Mouse (Mus musculus) lung, embryonic 15.5 days (tissue): ENCODE data around the gene Mon2. TPM values are rescaled to one million over a fixed set of nuclear protein-coding genes. Genes with fewer than 3 reads are reported as not detected.
"Not testable (repeated sequence)": the region's sequence is repeated elsewhere in the genome, so short reads cannot be mapped to it uniquely, and the experiment has no call there.

Experiments used
- ATAC-seq: fragments of 200-750 bp; cut with Nextera tagmentation; 2 replicates; pipeline ENCODE4 v1.8.0; 2017; ENCODE audit warnings: moderate number of reproducible peaks, borderline replicate concordance; ENCODE audit not compliant: low FRiP score, low TSS enrichment; ENCODE audit errors: extremely low read depth
- H3K27ac ChIP-seq: fragments of 300-500 bp; sonication (generic); 2 replicates; pipeline ENCODE4 v1.5.1; 2015; ENCODE audit warnings: moderate library complexity, mild to moderate bottlenecking, inconsistent platforms
- H3K27me3 ChIP-seq: fragments of 300-500 bp; sonication (generic); 2 replicates; pipeline ENCODE4 v1.6.1; 2015; ENCODE audit warnings: inconsistent platforms
- H3K36me3 ChIP-seq: fragments of 300-500 bp; sonication (generic); 2 replicates; pipeline ENCODE4 v1.6.1; 2015; ENCODE audit warnings: inconsistent platforms
- H3K4me1 ChIP-seq: fragments of 300-500 bp; sonication (generic); 2 replicates; pipeline ENCODE4 v1.6.1; 2015; ENCODE audit warnings: inconsistent platforms
- H3K4me2 ChIP-seq: fragments of 300-500 bp; sonication (generic); 2 replicates; pipeline ENCODE4 v1.6.1; 2015; ENCODE audit warnings: inconsistent platforms, mild to moderate bottlenecking, moderate library complexity
- H3K4me3 ChIP-seq: fragments of 300-500 bp; sonication (generic); 2 replicates; pipeline ENCODE4 v1.5.1; 2015; ENCODE audit warnings: mild to moderate bottlenecking, inconsistent platforms
- H3K9ac ChIP-seq: fragments of 300-500 bp; sonication (generic); 2 replicates; pipeline ENCODE4 v1.6.1; 2015; ENCODE audit warnings: inconsistent platforms
- H3K9me3 ChIP-seq: fragments of 300-500 bp; sonication (generic); 2 replicates; pipeline ENCODE4 v1.6.1; 2016; ENCODE audit warnings: inconsistent platforms
- WGBS: fragments of 180-500 bp; shearing (Covaris S2); methylation state at CpG from one replicate; pipeline ENCODE4 v1.1.7; 2015; 5-methylcytosine and 5-hydroxymethylcytosine counted together
- polyA plus RNA-seq: library from polyadenylated mRNA; unstranded; fragments of >200 nt; fragmentation: Nextera tagmentation; extraction: Ambion mirVana; gene quantifications from 2 replicates; pipeline ENCODE4 v1.2.1, GENCODE M21; 2015

Mon2 gene
- polyA plus RNA-seq, 1 experiment from 2014 or later, result 28.7 TPM

DNA sequence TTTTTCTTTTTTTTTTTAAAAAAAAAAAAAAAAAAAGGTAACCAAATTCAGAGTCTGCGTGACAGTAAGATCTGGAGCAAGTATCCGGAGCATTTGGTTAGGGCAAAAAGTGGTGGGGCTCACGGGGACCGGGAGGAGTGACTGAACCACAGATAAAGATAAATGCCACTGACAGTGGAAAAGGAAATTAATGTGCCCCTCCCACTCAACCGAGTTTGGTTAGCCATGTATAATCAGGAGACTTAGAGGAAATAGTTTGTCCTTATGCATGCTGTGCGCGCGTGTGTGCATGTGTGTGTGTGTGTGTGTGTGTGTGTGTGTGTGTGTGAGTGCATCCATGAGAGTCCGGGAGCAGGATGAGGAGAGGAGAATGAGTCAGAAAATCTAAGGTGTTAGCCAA lies 100.3 kb downstream of the Mon2 start:
- peaks cover 7% of the 10 kb centered on the region for H3K36me3 ChIP-seq
- H3K9ac ChIP-seq, result no peak overlapping the region
- H3K27ac ChIP-seq, result no peak overlapping the region
- no peaks in the 10 kb centered on the region for H3K27me3 ChIP-seq
- H3K4me2 ChIP-seq, result no peak overlapping the region
- 64% methylated on average over 9 of the region's 9 CpGs for WGBS
- no peak overlapping the region for H3K4me3 ChIP-seq
- no peaks in the 10 kb centered on the region for H3K4me1 ChIP-seq
- no peaks in the 10 kb centered on the region for H3K9me3 ChIP-seq
- no peak for ATAC-seq

- no peaks in the 10 kb centered on the region for H3K27me3 ChIP-seq
- ATAC-seq, result peak; percentile 58; the same call in 1 of the 2 replicates
- H3K9me3 ChIP-seq, result no peaks in the 10 kb centered on the region
- H3K9ac ChIP-seq, result no peak overlapping the region
- H3K4me1 ChIP-seq, result no peaks in the 10 kb centered on the region
- no peak overlapping the region for H3K27ac ChIP-seq
- no peak overlapping the region for H3K4me2 ChIP-seq
- H3K4me3 ChIP-seq, result no peak overlapping the region
- H3K36me3 ChIP-seq, result no peaks in the 10 kb centered on the region
Observed at GRCm38 (mm10) chr10:122973241-122973640, 103.1 kb downstream of the Mon2 start.

- WGBS, result 83% methylated on average over 7 of the region's 7 CpGs
- Histone ChIP-seq H3K4me2 (no peak overlapping the region), H3K9ac (no peak overlapping the region), H3K4me1 (no peaks in the 10 kb centered on the region), H3K4me3 (no peak overlapping the region), H3K36me3 (no peaks in the 10 kb centered on the region), H3K27ac (no peak overlapping the region), H3K27me3 (no peaks in the 10 kb centered on the region), H3K9me3 (no peaks in the 10 kb centered on the region)
- ATAC-seq, result no peak; the same call in 1 of the 2 replicates
Observed at GRCm38 (mm10) chr10:122970188-122970587, 106.1 kb downstream of the Mon2 start.

- H3K4me3 ChIP-seq, result no peak overlapping the region
- no peak overlapping the region for H3K27ac ChIP-seq
- H3K9me3 ChIP-seq, result no peaks in the 10 kb centered on the region
- no peak for ATAC-seq
- WGBS, result 42% methylated on average over 7 of the region's 7 CpGs
- no peak overlapping the region for H3K9ac ChIP-seq
- H3K36me3 ChIP-seq, result no peaks in the 10 kb centered on the region
- H3K4me2 ChIP-seq, result no peak overlapping the region
- H3K27me3 ChIP-seq, result 0 out of 2 replicates have a peak, but pooled peaks cover 3% of the 10 kb centered on the region
- H3K4me1 ChIP-seq, result peaks cover 13% of the 10 kb centered on the region
Observed at GRCm38 (mm10) chr10:122966421-122966820, 109.9 kb downstream of the Mon2 start.

GRCm38 (mm10) chr10:122965650-122966049 lies 110.7 kb downstream of the Mon2 start:
- H3K4me3 ChIP-seq, H3K36me3 ChIP-seq, H3K9me3 ChIP-seq, ATAC-seq, H3K4me2 ChIP-seq, H3K9ac ChIP-seq, H3K27ac ChIP-seq, H3K27me3 ChIP-seq: not testable (repeated sequence)
- 98% methylated on average over 5 of the region's 5 CpGs for WGBS
- peaks cover 21% of the 10 kb centered on the region for H3K4me1 ChIP-seq

DNA sequence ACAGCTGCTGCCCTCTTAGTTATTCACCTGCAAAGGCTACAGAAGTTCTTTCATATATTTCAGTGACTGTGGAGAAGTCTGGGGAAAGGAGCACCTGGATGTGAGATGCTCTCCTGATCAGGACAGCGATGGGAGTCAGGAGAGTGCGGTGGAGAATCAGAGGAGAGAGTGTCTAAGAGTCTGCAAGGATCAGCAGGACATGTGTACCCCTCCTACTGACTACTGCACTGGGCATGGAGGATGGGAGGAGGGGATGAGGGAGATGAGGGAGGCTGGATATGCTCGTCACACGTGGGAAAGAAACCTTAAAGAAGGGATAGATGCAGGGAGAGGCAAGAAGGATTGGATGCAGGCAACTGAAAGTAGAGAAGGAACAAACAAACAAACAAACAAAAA lies 112.1 kb downstream of the Mon2 start:
- Histone ChIP-seq H3K9me3 (no peaks in the 10 kb centered on the region), H3K4me1 (peaks cover 23% of the 10 kb centered on the region), H3K9ac (no peak overlapping the region), H3K4me3 (no peak overlapping the region), H3K27me3 (0 out of 2 replicates have a peak, but pooled peaks cover 3% of the 10 kb centered on the region), H3K27ac (no peak overlapping the region), H3K36me3 (no peaks in the 10 kb centered on the region), H3K4me2 (peak overlapping the region; percentile 42)
- 44% methylated on average over 4 of the region's 4 CpGs for WGBS
- no peak for ATAC-seq

- Histone ChIP-seq H3K4me3 (peak overlapping the region; percentile 12; the same call in 1 of the 2 replicates), H3K4me1 (peaks cover 23% of the 10 kb centered on the region), H3K27ac (no peak overlapping the region), H3K9ac (no peak overlapping the region), H3K27me3 (0 out of 2 replicates have a peak, but pooled peaks cover 3% of the 10 kb centered on the region), H3K36me3 (no peaks in the 10 kb centered on the region), H3K4me2 (peak overlapping the region; percentile 42), H3K9me3 (no peaks in the 10 kb centered on the region)
- 7% methylated on average over 21 of the region's 21 CpGs for WGBS
- ATAC-seq, result no peak
Observed at GRCm38 (mm10) chr10:122963463-122964240, 112.7 kb downstream of the Mon2 start.

DNA sequence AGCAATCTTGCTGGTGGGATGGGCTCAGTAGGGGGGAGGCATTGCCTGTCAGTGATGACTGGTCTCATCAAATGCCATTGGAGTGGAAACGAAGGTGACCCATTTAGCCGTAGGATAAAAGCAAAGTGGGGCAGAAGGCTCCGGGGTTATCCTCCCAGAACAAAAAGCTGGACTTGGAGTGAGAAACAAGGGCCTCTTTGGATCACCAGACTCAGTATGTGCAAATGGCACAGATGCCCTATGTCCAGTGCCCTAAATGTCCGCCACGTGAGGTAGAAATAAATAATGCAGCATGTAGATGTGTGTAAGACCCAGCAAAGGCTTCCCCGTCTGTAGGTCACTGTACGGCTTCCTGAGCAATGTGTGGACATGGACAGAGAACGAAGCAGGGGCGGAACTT lies 113.7 kb downstream of the Mon2 start:
- H3K4me2 ChIP-seq, result no peak overlapping the region
- H3K9me3 ChIP-seq, result no peaks in the 10 kb centered on the region
- peaks cover 23% of the 10 kb centered on the region for H3K4me1 ChIP-seq
- no peak overlapping the region for H3K27ac ChIP-seq
- no peak for ATAC-seq
- WGBS, result 73% methylated on average over 9 of the region's 9 CpGs
- H3K4me3 ChIP-seq, result no peak overlapping the region
- no peaks in the 10 kb centered on the region for H3K36me3 ChIP-seq
- no peak overlapping the region for H3K9ac ChIP-seq
- 0 out of 2 replicates have a peak, but pooled peaks cover 3% of the 10 kb centered on the region for H3K27me3 ChIP-seq

DNA sequence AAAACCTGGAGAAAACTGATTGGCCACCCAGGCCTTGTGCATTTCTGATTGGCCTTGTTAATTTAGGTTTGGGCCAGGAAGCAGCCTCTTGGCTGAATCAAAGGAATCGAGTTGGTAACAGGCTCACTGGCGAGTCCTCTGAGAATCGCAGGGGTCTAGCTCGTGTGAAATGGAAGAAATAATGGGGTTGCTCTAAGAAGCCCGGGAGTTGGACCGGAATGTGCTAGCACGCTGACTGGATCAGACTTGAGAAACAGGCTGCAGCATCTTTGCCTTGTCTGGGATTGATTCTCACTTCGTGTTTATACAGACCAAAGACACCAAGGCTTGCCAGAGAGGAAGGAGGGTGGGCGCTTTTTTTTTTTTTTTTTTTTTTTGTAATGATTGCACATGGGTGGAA lies 114.8 kb downstream of the Mon2 start:
- no peak overlapping the region for H3K9ac ChIP-seq
- H3K9me3 ChIP-seq, result no peaks in the 10 kb centered on the region
- H3K4me2 ChIP-seq, result 0 out of 2 replicates have a peak overlapping the region, but pooled peaks have one; percentile 13
- H3K27ac ChIP-seq, result 0 out of 2 replicates have a peak overlapping the region, but pooled peaks have one; percentile 19
- H3K4me1 ChIP-seq, result peaks cover 23% of the 10 kb centered on the region
- no peak for ATAC-seq
- H3K36me3 ChIP-seq, result no peaks in the 10 kb centered on the region
- WGBS, result 40% methylated on average over 9 of the region's 9 CpGs
- 0 out of 2 replicates have a peak, but pooled peaks cover 3% of the 10 kb centered on the region for H3K27me3 ChIP-seq
- no peak overlapping the region for H3K4me3 ChIP-seq

DNA sequence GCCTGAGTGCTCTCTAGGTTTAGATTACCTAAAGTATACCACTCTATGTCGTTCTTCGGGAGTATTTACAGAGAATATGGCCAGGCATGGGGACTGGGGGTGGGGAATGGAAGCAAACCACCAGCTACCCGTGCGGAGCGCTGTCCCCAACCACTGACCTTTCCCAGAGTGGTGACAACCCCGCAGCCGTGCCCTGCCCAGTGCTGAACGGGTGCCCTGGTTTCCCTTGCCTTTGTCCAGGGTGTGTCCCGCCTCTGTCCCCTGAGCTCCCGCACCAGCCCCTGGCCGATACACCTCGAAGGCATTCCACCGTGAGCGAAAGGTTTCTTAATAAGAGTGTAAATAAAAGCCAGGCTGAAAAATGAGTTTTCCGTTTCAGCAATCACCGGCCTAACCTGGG lies 115.6 kb downstream of the Mon2 start:
- peak; percentile 41; the same call in 1 of the 2 replicates for ATAC-seq
- Histone ChIP-seq H3K27me3 (0 out of 2 replicates have a peak, but pooled peaks cover 3% of the 10 kb centered on the region), H3K4me3 (no peak overlapping the region), H3K27ac (no peak overlapping the region), H3K9ac (no peak overlapping the region), H3K9me3 (no peaks in the 10 kb centered on the region), H3K36me3 (no peaks in the 10 kb centered on the region), H3K4me2 (peak overlapping the region; percentile 23; the same call in 1 of the 2 replicates), H3K4me1 (peaks cover 23% of the 10 kb centered on the region)
- WGBS, result 39% methylated on average over 16 of the region's 16 CpGs

- H3K9me3 ChIP-seq, result no peaks in the 10 kb centered on the region
- H3K9ac ChIP-seq, result no peak overlapping the region
- no peak overlapping the region for H3K4me2 ChIP-seq
- H3K27me3 ChIP-seq, result 0 out of 2 replicates have a peak, but pooled peaks cover 3% of the 10 kb centered on the region
- H3K4me1 ChIP-seq, result peaks cover 23% of the 10 kb centered on the region
- H3K27ac ChIP-seq, result no peak overlapping the region
- WGBS, result 73% methylated on average over 16 of the region's 16 CpGs
- H3K4me3 ChIP-seq, result no peak overlapping the region
- H3K36me3 ChIP-seq, result no peaks in the 10 kb centered on the region
- no peak for ATAC-seq
Observed at GRCm38 (mm10) chr10:122960216-122960615, 116.1 kb downstream of the Mon2 start.

GRCm38 (mm10) chr10:122958699-122959098 lies 117.6 kb downstream of the Mon2 start:
- no peak for ATAC-seq
- WGBS, result 85% methylated on average over 5 of the region's 5 CpGs
- Histone ChIP-seq H3K27me3 (no peaks in the 10 kb centered on the region), H3K4me1 (peaks cover 16% of the 10 kb centered on the region), H3K9me3 (no peaks in the 10 kb centered on the region), H3K4me2 (no peak overlapping the region), H3K9ac (no peak overlapping the region), H3K36me3 (no peaks in the 10 kb centered on the region), H3K4me3 (no peak overlapping the region), H3K27ac (no peak overlapping the region)
